Mouse (Mus musculus) bone marrow macrophage, adult 2 months (primary cell): ENCODE measurements around the gene Idh3g. TPM values are rescaled to one million over a fixed set of nuclear protein-coding genes. Genes with fewer than 3 reads are reported as not detected.

ENCODE experiments used
- H3K27ac ChIP-seq: 2 replicates; pipeline ENCODE4 v1.5.1; 2012; ENCODE audit warnings: low read depth, low read length; ENCODE audit not compliant: insufficient read depth
- H3K4me1 ChIP-seq: 2 replicates; pipeline ENCODE4 v1.6.1; 2012; ENCODE audit warnings: low read length; ENCODE audit not compliant: control insufficient read depth, insufficient read depth
- H3K4me3 ChIP-seq: 2 replicates; pipeline ENCODE4 v1.5.1; 2012; ENCODE audit warnings: mild to moderate bottlenecking, low read length, moderate library complexity; ENCODE audit not compliant: insufficient read depth
- CTCF ChIP-seq: IDR thresholded peaks from 2 replicates; pipeline ENCODE4 v1.5.1; 2012; ENCODE audit warnings: low read depth, mild to moderate bottlenecking, low read length, moderate library complexity
- POLR2A ChIP-seq: IDR thresholded peaks from 2 replicates; pipeline ENCODE4 v1.6.1; 2012; ENCODE audit warnings: mild to moderate bottlenecking, low read depth, low read length, borderline replicate concordance
- polyA plus RNA-seq: library from polyadenylated mRNA; stranded (reverse); fragments of >200 nt; gene quantifications from 2 replicates; pipeline ENCODE4 v1.2.4, GENCODE M21; 2012; ENCODE audit not compliant: missing spikeins, insufficient read depth, insufficient read length

Gene Idh3g
- 123 and 136 TPM in 2 replicates for polyA plus RNA-seq

GRCm38 (mm10) chrX:73786364-73787224 lies at the start of gene Idh3g, which contains the start of gene Ssr4:
Gene Idh3g (minus strand): TSS chrX:73786897.
Gene Ssr4 (plus strand): TSS chrX:73787028.
- peak within 1 kb of the TSS; percentile 82 for H3K4me3 ChIP-seq
- peaks cover 28% of the 10 kb centered on the region for H3K4me1 ChIP-seq
- no peak for TF ChIP-seq CTCF
- no peak for TF ChIP-seq POLR2A
- peak within 1 kb of the TSS; percentile 88 for H3K27ac ChIP-seq

- no peak for TF ChIP-seq CTCF
- no peak for TF ChIP-seq POLR2A
- no peak overlapping the region for H3K4me3 ChIP-seq
- no peaks in the 10 kb centered on the region for H3K4me1 ChIP-seq
- no peak overlapping the region for H3K27ac ChIP-seq
Measured at GRCm38 (mm10) chrX:73835731-73836130, 49.0 kb upstream of the Idh3g start.

- Histone ChIP-seq H3K27ac (no peak within 1 kb of the TSS), H3K4me1 (no peaks in the 10 kb centered on the region), H3K4me3 (peak within 1 kb of the TSS; percentile 56)
- no peak for TF ChIP-seq CTCF
- no peak for TF ChIP-seq POLR2A
Measured at GRCm38 (mm10) chrX:73824185-73825151, 37.8 kb upstream of the Idh3g start, which contains the start of gene Pdzd4. Gene Pdzd4 (minus strand): TSS chrX:73824969.

- Histone ChIP-seq H3K4me1 (no peaks in the 10 kb centered on the region), H3K4me3 (no peak overlapping the region), H3K27ac (no peak overlapping the region)
- TF ChIP-seq CTCF (no peak), POLR2A (no peak)
Measured at GRCm38 (mm10) chrX:73823747-73824146, 37.0 kb upstream of the Idh3g start.

GRCm38 (mm10) chrX:73816596-73817314 lies 30.1 kb upstream of the Idh3g start:
- Histone ChIP-seq H3K4me3 (no peak overlapping the region), H3K27ac (no peak overlapping the region), H3K4me1 (no peaks in the 10 kb centered on the region)
- TF ChIP-seq POLR2A: no peak
- TF ChIP-seq CTCF: no peak

GRCm38 (mm10) chrX:73815072-73815471 lies 28.4 kb upstream of the Idh3g start:
- no peak overlapping the region for H3K27ac ChIP-seq
- TF ChIP-seq CTCF (no peak), POLR2A (no peak)
- no peaks in the 10 kb centered on the region for H3K4me1 ChIP-seq
- H3K4me3 ChIP-seq: no peak overlapping the region

GRCm38 (mm10) chrX:73805814-73806213 lies 19.1 kb upstream of the Idh3g start:
- H3K27ac ChIP-seq: no peak overlapping the region
- TF ChIP-seq CTCF (no peak), POLR2A (no peak)
- no peaks in the 10 kb centered on the region for H3K4me1 ChIP-seq
- no peak overlapping the region for H3K4me3 ChIP-seq

- H3K4me3 ChIP-seq: no peak overlapping the region
- TF ChIP-seq POLR2A: no peak
- no peak for TF ChIP-seq CTCF
- H3K27ac ChIP-seq: no peak overlapping the region
- H3K4me1 ChIP-seq: no peaks in the 10 kb centered on the region
Measured at GRCm38 (mm10) chrX:73798502-73798901, 11.8 kb upstream of the Idh3g start.

- no peak overlapping the region for H3K4me3 ChIP-seq
- TF ChIP-seq CTCF: no peak
- no peak for TF ChIP-seq POLR2A
- H3K4me1 ChIP-seq: no peaks in the 10 kb centered on the region
- H3K27ac ChIP-seq: no peak overlapping the region
Measured at GRCm38 (mm10) chrX:73797511-73797910, 10.8 kb upstream of the Idh3g start.
